8 mouse cellular contexts compared by ENCODE assay signal in genomic region chr4:147940576-147941044, GRCm38 (mm10). TPM values are rescaled to one million over a fixed set of nuclear protein-coding genes. Genes with fewer than 3 reads are reported as not detected.
DNase-seq lines count a peak whose midpoint lies in the region; ATAC-seq lines count a peak whose summit lies in the region.

Gene 2510039O18Rik, plus strand, starts transcription at chr4:147940895.

- peak; percentile 97 for DNase-seq in adipocyte (ENCODE audit: low spot score)
- DNase-seq in embryo, embryonic 10 days (ENCODE audit: low spot score), result peak; percentile 92
- DNase-seq in gastrocnemius, postnatal 10 days, result peak; percentile 90
- peak; percentile 93 for DNase-seq in induced T-regulatory cell, adult 2 months (ENCODE audit: low read depth)
- DNase-seq in left cerebral cortex, postnatal 10 days (ENCODE audit: extremely low spot score in 1 of 2, low spot score in 2 of 2), result peak; percentile 74 to 92
- DNase-seq in right cerebral cortex, postnatal 25 days, result peak; percentile 80
- DNase-seq in urinary bladder, postnatal 4 days (ENCODE audit: low spot score in 2 of 2), result peak; percentile 81 to 85

- intact Hi-C loops in left cerebral cortex, postnatal 10 days (cut with DNase I), result loop anchor here (5.0 kb wide), 1 partner anchor 33 kb away; no protein-coding TSS in a partner anchor

- ATAC-seq in megakaryocyte-erythroid progenitor cell, adult 5-6 weeks (replicated peaks; ENCODE audit: low FRiP score, low TSS enrichment, poor library complexity, severe bottlenecking), result peak; percentile 55

RNA-seq across cellular contexts. Expression of gene 2510039O18Rik, which starts in this region (rescaled TPM):
- 10 to 100 TPM; 25.7 to 28.2 TPM for total RNA-seq in gastrocnemius, postnatal 10 days (2021)
- 10 to 100 TPM; 26.8 to 28.4 TPM for total RNA-seq in left cerebral cortex, postnatal 10 days (2021)
- total RNA-seq in megakaryocyte-erythroid progenitor cell, adult 5-6 weeks (2014; fragmentation: Nextera tagmentation), result 22.5 and 23.7 TPM in 2 replicates
- total RNA-seq in megakaryocyte-erythroid progenitor cell, adult 5-6 weeks (2017), result 21.4 and 27.4 TPM in 2 replicates

Comparison
In these comparisons a context has a peak if more than half of its experiments do, and no peak if none do; other contexts are left out.
1. Peak in every context shown above with its lines: DNase-seq and ATAC-seq.